Mouse (Mus musculus) cerebellum, postnatal 25 days (tissue): Measurements from ENCODE around the gene Tm2d3.

Experiments used
- DNase-seq, 2 experiments: peaks; one replicate each; pipeline ENCODE4 v3.0.0; 2021; ENCODE audit warnings: mixed read lengths in 2 of 2

Tm2d3 gene

DNA sequence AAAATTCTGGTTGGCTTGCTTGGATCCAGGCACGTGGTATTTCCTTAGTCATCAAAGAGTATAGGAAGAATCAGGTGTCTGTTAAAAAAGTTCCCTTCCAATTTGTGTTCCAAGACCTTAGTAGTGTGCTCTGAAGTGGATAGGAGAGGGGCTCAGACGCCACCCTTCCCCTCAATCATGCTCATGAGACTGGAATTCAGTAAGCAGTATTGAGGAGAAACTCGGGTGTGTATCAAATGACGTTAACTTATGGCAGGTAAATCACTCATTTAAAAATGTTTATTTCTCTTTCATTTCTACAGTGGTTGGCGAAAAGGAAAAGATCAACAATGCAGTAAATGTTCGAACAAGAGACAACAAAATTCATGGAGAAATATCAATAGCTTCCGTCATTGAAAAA lies at the start of gene Tm2d3:
Gene Tm2d3, plus strand, starts transcription at position 301 of the 400 bp plus-strand sequence.
- DNase-seq: no peak

DNA sequence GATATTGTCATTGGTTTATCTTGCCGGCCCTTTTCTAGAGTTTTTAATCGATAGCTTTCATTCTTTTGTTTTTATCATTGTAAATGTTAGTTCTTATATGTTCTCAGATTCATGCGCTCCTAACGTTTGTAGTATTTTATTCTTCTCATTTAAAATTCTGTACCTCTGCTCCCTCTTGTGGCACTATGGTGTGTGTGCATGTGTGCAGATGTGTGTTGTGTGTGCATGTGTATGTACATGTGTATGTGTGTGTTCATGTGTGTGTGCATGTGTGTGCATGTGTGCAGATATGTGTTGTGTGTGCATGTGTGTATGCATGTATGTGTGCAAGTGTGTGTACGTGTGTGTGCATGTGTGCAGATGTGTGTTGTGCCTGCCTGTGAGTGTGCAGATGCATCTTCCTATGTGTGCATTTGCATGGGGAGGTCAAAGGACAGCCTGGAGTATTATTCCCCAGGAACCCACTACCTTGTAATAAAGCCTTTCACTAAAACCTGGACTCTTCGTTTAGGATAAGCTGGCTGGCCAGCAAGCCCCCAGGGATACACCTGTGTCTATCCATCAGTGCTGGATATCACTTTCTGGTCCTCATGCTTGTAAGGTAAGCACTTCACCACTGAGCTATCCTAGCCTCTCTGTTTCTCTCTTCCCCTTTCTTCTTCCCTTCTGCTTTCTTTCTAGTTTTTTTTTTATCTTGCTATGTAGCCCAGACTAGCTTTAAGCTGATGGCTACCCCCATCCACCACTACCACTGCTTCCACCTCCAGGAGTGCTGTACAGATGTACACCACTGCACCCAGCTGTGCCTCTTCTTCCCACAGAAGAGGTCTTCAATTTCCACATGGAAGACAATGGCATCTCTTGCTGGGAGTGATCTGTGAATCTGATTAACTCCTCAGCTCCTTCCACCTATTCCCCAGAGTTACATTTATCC lies 48.3 kb upstream of the Tm2d3 start:
- DNase-seq: peak in 1 of 2 experiments; percentile 35

GRCm38 (mm10) chr7:65643861-65644421 lies 47.0 kb upstream of the Tm2d3 start:
- DNase-seq: peak; percentile 11 to 12

GRCm38 (mm10) chr7:65644643-65645351 lies 46.2 kb upstream of the Tm2d3 start, which contains the start of gene Tarsl2:
Gene Tarsl2, plus strand, starts transcription at chr7:65644898.
- peak; percentile 97 to 99 for DNase-seq

DNA sequence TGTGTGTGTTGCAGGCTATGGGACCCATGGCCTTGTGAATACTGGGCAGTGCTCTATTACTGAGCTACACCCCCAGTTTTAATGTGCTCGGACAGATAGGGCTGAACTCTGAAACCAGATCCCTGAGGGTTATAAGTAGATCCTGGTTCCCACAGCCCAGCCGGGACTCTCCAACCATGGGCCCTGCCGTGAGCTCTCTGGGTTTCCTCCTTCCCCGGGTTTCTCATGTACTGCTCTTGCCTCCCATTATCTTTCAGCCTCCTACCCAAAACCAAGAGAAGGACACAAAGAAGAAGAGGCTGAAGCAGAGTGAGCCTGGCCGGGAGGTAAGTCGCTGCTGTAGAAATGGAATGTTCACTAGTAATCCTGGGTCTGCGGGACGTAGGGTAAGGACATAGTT lies 45.0 kb upstream of the Tm2d3 start:
- no peak for DNase-seq

DNA sequence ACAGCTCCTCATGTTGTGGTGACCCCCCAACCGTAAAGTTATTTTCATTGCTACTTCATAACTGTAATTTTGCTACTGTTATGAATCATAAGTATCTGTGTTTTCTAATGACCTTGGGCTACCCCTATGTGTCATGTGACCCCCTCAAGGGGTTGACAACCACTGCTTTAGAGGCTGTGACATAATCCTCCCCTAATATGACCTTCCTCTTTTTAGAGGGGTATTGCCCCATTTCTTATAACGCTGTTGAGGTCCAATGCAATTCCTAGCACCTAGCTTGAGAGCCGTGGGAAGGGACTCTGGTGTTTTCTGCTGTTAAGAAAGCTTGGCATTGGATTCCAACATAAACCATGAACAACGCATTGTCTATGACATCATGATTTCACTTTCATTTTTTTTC lies 40.3 kb upstream of the Tm2d3 start:
- DNase-seq: no peak

DNA sequence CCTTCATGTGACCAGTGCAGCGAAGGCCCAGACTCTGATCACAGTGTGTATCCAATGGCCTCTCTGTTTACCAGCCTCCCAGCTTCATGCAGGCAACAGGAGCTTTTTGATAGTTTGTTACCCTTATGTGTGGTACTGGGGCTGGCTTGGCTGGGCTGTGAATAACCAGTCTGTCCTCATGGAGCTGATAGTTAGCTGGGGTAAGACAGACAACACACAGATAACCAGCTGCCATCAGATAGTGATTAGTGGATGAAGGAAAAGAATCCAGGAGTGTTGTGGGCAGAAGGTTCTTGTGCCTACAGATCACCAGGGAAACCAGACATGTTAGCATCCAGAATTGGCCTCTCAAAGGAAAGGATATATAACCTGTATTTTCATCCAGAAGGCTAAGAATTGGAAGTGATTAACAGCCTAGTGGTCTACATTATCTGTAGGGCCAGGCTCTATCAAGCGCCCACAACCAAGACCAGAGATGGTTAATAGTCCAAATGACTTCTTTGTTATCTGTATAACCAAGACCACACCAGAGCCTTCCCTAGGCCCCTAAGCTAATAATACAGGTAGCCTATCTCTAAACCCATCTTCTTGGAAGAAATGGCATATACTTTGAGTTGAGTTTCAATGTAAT lies 33.4 kb upstream of the Tm2d3 start:
- DNase-seq: no peak

DNA sequence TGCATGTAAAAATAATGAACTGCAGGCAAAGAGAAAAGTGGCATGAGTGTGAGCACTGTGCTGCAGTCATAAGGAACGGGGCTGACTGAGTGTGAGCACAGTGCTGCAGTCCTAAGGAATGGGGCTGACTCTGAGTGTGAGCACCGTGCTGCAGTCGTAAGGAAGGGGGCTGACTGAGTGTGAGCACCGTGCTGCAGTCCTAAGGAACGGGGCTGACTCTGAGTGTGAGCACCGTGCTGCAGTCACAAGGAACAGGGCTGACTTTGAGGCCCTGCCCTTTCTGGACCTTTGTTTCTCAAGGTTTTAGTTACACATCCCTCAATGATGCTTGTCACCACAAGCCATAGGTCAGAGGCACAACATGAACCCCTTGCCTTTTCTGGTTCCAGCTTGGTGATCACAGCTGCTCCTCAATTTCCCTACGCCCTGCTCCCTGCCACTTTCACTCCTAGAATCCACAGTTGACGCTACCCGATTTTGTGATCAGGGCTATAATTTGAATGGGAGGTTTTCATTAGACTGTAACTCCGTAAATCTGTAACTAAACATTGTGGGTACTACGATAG lies 27.7 kb upstream of the Tm2d3 start:
- DNase-seq: no peak

GRCm38 (mm10) chr7:65663886-65664285 lies 27.1 kb upstream of the Tm2d3 start:
- DNase-seq: no peak

GRCm38 (mm10) chr7:65667491-65667890 lies 23.5 kb upstream of the Tm2d3 start:
- no peak for DNase-seq

DNA sequence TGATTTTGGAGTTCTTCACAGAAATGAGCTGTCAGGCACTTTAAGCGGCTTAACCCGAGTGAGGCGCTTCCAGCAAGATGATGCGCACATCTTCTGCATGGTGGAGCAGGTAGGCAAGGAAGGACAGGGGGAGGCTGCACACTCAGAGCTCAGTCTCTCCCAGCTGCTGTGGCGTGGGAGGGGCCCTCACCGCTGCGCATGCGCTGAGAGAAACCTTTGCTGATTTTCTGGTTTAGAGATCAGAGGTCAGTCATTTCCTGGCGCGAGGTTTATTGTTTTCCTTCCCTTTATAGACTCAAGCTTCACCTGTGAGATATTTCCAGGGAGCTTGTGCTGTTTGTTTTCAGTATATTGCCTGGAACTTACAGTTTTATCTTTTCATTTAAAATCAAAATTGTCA lies 12.9 kb upstream of the Tm2d3 start:
- no peak for DNase-seq

DNA sequence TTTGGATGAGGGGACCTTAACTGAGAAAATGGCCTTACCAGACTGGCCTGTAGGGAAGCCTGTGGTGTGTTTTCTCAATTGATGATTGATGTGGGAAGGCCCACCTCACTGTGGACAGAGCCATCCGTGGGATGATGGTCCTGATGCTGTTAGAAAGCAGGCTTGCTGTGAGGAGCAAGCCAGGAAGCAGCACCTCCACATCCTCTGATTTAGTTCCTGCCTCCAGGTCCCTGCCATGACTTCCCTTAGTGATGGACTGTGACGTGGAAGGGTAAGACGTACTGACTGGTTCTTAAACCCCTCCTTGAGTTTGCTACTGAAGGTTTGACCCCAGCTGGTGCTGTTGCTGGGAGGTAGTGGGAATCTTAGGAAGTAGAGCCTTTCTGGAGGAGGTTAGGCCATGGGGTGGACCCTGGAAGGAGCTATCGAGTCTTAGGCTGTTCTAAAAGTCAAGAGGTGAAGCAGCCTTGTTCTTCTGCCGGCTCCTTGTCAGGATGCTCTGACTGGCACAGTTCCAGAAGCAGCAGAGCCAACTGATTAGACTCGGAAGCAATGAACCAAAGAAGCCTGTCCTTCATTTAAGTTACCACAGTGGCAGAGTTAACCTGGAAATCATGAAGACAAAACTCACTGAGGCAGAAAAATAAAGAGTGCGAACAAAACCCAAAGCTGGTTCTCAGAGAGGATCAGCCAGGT lies 11.9 kb upstream of the Tm2d3 start:
- DNase-seq: no peak

- DNase-seq: no peak
These were observed 9.8 kb upstream of the Tm2d3 start for GRCm38 (mm10) chr7:65681166-65681565.

DNA sequence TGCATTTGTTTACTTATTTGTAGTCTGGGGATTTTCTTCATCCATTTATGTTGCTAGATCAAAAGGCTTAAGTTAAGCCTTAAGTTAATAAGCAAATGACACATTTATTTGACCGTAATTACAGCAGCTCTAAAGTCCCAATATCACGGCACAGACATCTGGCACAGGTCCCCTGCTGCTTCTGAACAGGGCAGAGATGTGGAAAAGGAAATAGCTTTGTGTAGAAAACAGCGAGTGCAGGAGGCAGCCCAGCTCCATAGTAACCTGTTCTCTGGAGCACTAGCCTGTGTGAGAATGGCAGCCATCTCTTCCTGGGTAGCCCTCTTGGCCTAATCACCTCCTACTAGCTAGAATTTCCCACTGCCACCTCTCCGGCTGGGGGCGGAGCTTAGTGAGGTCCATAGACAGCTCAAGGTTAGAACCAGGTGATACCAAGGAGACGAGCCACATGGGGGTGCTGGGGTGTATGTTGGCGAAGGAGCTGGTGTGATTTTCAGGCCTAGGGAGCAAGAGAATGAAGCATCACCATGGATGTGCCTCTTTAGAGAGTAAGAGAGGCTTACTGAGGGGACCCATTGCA lies 6.6 kb upstream of the Tm2d3 start:
- DNase-seq: no peak

- DNase-seq: no peak
These were observed 4.3 kb upstream of the Tm2d3 start for GRCm38 (mm10) chr7:65686664-65687063.

- no peak for DNase-seq
These were observed 1.1 kb downstream of the Tm2d3 start for GRCm38 (mm10) chr7:65691929-65692605.

DNA sequence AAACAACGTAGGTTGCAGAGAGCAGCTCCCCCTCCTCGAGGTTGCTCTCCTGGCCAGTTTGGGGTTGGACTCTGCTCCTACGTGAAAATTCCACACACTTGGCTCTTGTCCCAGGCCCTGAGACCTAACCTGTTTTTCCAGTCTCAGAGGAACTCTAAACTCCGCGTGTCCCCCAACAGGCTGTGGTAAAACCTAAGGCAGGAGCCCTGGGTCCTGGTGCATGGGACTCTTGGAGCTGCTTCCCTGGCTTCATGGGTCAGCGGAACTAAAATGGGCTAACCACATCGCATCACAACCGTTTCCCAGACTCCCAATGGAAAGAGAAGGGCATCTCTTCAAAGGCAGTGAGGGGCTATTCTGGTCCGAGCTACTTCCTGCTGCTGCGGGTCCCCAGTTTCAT lies 1.9 kb downstream of the Tm2d3 start:
- DNase-seq: peak in 1 of 2 experiments; percentile 52

DNA sequence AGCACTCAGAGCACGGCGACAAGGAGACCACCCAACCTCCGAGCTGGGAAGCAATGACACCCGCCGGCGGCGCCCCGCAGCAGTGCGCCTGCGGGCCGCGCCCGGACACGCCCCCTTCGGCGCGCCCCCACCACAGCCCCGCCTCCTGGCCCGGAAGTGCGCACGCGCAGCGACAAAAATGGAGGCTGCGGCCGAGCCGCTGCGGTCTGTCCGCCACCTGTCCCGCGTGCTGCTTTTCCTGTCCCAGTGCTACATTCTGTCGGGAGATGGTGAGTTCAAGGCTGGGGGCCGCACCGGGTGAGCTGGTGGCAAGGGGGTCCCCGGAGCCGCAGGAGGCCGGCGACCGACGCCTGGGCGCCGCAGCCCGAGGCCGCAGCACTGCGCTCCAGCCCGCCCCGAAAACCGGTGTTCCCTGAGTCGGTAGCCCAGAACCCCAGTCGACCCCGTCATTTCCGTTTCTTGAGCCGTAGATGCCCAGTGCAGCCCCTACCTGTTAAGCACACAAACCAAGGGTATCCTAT lies 2.4 kb downstream of the Tm2d3 start:
- peak; percentile 93 to 95 for DNase-seq

GRCm38 (mm10) chr7:65696450-65696849 lies 5.5 kb downstream of the Tm2d3 start:
- no peak for DNase-seq

GRCm38 (mm10) chr7:65702076-65702475 lies 11.1 kb downstream of the Tm2d3 start:
- DNase-seq: no peak

DNA sequence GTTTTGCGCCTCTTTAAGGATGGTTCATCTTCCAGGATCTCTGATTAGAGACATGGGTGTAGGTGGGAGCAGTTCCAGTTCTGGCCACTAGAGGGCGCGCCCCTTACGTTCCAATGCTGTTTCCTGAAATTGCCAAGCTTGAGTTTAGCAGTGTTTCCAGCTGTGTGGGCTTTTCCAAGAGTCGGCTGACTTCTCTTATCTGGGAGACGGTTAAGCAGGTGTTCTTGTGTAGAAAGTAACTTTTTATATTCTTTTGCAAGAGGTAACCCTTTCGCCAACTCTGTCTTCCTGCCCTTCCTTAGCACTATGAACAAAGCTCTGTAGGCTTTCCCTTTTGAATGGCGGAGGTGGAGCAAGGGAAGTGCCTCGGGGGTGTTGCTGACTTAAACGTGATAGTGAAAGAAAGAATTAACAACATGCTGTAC lies 13.9 kb downstream of the Tm2d3 start:
- DNase-seq: peak; percentile 79 to 88
